Mouse (Mus musculus): Measurements from ENCODE around the gene Ppp2r2c. TPM values are rescaled to one million over a fixed set of nuclear protein-coding genes. Genes with fewer than 3 reads are reported as not detected.

The Ppp2r2c gene
- polyA plus RNA-seq, 1 experiment from 2014 or later, result 0.40 TPM

DNA sequence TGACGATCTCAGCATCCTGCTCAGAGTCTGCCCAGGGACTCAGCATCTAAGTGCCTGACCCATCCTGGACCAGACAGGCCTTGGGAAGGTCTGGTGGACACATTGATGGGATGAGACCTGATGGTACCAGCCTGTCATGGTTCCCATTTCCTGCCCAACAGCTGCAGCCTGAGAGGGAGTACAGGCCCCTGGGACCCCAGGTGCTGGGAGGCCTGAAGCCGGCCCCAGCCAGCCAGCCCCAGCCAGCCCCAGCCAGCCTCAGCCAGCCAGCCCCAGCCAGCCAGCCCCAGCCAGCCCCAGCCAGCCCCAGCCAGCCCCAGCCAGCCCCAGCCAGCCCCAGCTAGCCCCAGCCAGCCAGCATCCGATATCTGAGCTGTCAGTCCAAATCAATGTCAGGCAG is 46.9 kb downstream of the Ppp2r2c start:
- H3K9ac ChIP-seq (ENCODE audit: low read depth, low read length), result no peak overlapping the region
- H3K4me1 ChIP-seq (ENCODE audit: control insufficient read depth, insufficient read depth, low read length), result no peaks in the 10 kb centered on the region; the same call in 1 of the 2 replicates
- H3K4me2 ChIP-seq (ENCODE audit: low read depth, low read length), result no peak overlapping the region
- no peak overlapping the region for H3K27ac ChIP-seq (ENCODE audit: low read length)
- H3K9me3 ChIP-seq (ENCODE audit: control insufficient read depth, low read length), result no peaks in the 10 kb centered on the region
- no peaks in the 10 kb centered on the region for H3K36me3 ChIP-seq (ENCODE audit: control insufficient read depth, insufficient read depth, low read length)
- ATAC-seq, result no peak
- no peak overlapping the region for H3K4me3 ChIP-seq (ENCODE audit: low read length)
- H3K27me3 ChIP-seq (replicated peaks; ENCODE audit: control insufficient read depth, insufficient read depth, low read length), result 0 out of 2 replicates have a peak, but pooled peaks cover 3% of the 10 kb centered on the region
- 66% methylated on average over 3 of the region's 3 CpGs for WGBS

DNA sequence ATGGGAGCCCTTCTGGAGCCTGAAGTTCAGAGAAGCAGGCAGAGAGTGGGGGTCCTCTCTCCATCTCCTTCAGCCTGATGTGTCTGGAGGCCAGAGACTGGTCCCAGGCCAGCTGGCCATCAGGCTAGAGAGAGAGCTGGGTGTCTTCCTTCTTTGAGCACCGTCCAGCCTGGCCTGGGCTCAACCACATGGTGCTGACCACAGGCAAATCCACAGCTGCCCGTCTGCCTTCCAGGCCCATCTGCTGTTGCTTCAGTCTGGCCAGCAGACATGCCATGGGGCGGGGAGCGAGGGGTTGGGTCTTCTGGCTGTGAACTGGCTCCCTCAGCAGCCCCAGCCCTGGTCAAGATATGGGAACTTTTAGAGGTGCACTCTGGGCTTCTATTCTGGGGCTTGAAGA is 48.3 kb downstream of the Ppp2r2c start:
- Histone ChIP-seq H3K4me1 (ENCODE audit: control insufficient read depth, insufficient read depth, low read length) (no peaks in the 10 kb centered on the region; the same call in 1 of the 2 replicates), H3K36me3 (ENCODE audit: control insufficient read depth, insufficient read depth, low read length) (no peaks in the 10 kb centered on the region), H3K27ac (ENCODE audit: low read length) (no peak overlapping the region), H3K4me3 (ENCODE audit: low read length) (no peak overlapping the region), H3K4me2 (ENCODE audit: low read depth, low read length) (no peak overlapping the region), H3K9ac (ENCODE audit: low read depth, low read length) (no peak overlapping the region), H3K27me3 (replicated peaks; ENCODE audit: control insufficient read depth, insufficient read depth, low read length) (no peaks in the 10 kb centered on the region), H3K9me3 (ENCODE audit: control insufficient read depth, low read length) (no peaks in the 10 kb centered on the region)
- WGBS, result 82% methylated on average over 4 of the region's 4 CpGs
- ATAC-seq, result no peak

DNA sequence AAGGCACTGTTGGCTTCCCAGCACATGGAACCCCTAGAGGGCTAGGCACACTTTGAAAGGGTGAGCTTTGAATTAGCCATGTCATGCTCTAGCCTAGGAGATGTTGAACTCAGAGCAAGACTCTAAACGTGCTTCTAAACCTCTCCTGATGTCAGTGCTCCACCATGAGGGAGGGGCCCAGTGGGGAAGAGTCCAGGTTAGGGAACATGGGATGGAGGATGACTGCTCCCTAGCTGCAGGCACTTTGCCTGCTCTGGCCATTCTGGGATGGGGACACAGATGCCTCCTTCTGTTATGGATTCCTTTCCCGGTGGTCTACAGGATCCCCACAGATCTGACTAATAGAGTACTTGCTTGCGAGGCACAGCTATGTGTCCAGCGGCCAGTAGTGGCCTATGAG is 48.9 kb downstream of the Ppp2r2c start:
- no peak overlapping the region for H3K4me2 ChIP-seq (ENCODE audit: low read depth, low read length)
- H3K9ac ChIP-seq (ENCODE audit: low read depth, low read length), result no peak overlapping the region
- H3K36me3 ChIP-seq (ENCODE audit: control insufficient read depth, insufficient read depth, low read length), result no peaks in the 10 kb centered on the region
- H3K27ac ChIP-seq (ENCODE audit: low read length), result no peak overlapping the region
- H3K9me3 ChIP-seq (ENCODE audit: control insufficient read depth, low read length), result no peaks in the 10 kb centered on the region
- H3K4me3 ChIP-seq (ENCODE audit: low read length), result no peak overlapping the region
- no peak for ATAC-seq
- no peaks in the 10 kb centered on the region; the same call in 1 of the 2 replicates for H3K4me1 ChIP-seq (ENCODE audit: control insufficient read depth, insufficient read depth, low read length)
- H3K27me3 ChIP-seq (replicated peaks; ENCODE audit: control insufficient read depth, insufficient read depth, low read length), result no peaks in the 10 kb centered on the region
- WGBS, result 73% methylated on average over 4 of the region's 4 CpGs

DNA sequence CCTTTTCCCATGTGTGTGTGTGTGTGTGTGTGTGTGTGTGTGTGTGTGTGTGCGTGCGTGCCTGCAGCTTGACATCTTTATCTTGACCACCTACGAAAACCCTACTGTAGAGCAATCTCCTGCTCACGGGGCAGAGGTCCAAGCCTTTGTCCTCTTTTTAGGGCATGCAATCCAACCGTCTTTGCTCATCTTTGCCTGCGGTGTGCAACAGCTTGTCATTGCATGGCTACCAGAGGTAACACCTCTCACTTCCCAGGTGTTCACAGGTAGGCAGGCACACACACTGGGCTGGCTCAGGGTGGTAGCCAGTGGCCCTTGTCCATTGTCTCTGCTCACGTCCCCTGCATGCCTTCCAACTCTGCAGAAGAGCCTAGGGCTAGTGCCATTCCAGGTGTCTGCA is 49.7 kb downstream of the Ppp2r2c start:
- H3K36me3 ChIP-seq (ENCODE audit: control insufficient read depth, insufficient read depth, low read length), result no peaks in the 10 kb centered on the region
- no peak overlapping the region for H3K4me2 ChIP-seq (ENCODE audit: low read depth, low read length)
- no peaks in the 10 kb centered on the region; the same call in 1 of the 2 replicates for H3K4me1 ChIP-seq (ENCODE audit: control insufficient read depth, insufficient read depth, low read length)
- H3K27ac ChIP-seq (ENCODE audit: low read length), result no peak overlapping the region
- no peaks in the 10 kb centered on the region for H3K9me3 ChIP-seq (ENCODE audit: control insufficient read depth, low read length)
- H3K4me3 ChIP-seq (ENCODE audit: low read length), result no peak overlapping the region
- H3K9ac ChIP-seq (ENCODE audit: low read depth, low read length), result no peak overlapping the region
- no peaks in the 10 kb centered on the region for H3K27me3 ChIP-seq (replicated peaks; ENCODE audit: control insufficient read depth, insufficient read depth, low read length)
- 74% methylated on average over 7 of the region's 7 CpGs for WGBS
- no peak for ATAC-seq

DNA sequence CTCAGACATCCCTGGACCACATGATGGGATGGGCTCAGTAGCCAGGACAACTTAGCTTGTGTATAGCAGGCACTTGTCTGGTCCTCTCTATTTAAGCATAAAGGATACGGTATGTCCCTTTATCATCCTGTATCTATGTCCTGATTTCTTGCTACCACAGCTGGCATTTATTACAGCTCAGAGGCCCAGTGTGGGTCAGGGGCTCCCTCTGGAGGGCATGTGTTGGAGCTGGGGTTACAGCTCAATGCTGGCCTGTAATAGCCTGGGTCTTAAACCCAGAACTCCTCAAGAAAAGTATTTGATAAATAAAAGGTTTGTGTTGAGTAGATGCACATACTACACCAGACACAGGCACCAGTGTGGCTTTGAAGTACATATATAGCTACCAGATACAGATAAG is 51.8 kb downstream of the Ppp2r2c start:
- ATAC-seq, result no peak
- WGBS, result 44% methylated on average over 1 of the region's 1 CpGs
- no peaks in the 10 kb centered on the region for H3K27me3 ChIP-seq (replicated peaks; ENCODE audit: control insufficient read depth, insufficient read depth, low read length)
- H3K4me2 ChIP-seq (ENCODE audit: low read depth, low read length), result no peak overlapping the region
- H3K4me3 ChIP-seq (ENCODE audit: low read length), result no peak overlapping the region
- no peaks in the 10 kb centered on the region; the same call in 1 of the 2 replicates for H3K4me1 ChIP-seq (ENCODE audit: control insufficient read depth, insufficient read depth, low read length)
- no peaks in the 10 kb centered on the region for H3K36me3 ChIP-seq (ENCODE audit: control insufficient read depth, insufficient read depth, low read length)
- no peak overlapping the region for H3K27ac ChIP-seq (ENCODE audit: low read length)
- H3K9ac ChIP-seq (ENCODE audit: low read depth, low read length), result no peak overlapping the region
- no peaks in the 10 kb centered on the region for H3K9me3 ChIP-seq (ENCODE audit: control insufficient read depth, low read length)

DNA sequence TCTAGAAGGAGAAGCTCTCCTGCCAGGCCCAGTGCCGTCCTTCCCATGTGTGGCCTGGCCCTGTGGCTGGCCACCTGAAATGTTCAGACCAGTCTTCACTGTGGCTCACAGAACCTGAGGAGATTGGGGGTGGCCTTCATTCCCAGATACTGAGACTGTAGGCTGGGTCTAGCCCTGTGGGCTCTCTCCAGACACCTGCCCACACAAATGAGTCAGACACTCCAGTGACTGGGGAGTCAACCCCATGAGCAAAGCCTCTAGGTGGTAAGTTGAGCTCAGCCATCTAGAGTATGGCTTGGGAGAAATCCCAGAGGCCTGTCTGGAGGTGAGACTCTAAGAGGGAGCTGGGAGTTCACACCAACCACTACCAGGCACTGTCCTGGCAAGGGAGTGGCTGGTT is 53.6 kb downstream of the Ppp2r2c start:
- ATAC-seq, result no peak
- 94% methylated on average over 1 of the region's 1 CpGs for WGBS
- H3K9me3 ChIP-seq (ENCODE audit: control insufficient read depth, low read length), result no peaks in the 10 kb centered on the region

DNA sequence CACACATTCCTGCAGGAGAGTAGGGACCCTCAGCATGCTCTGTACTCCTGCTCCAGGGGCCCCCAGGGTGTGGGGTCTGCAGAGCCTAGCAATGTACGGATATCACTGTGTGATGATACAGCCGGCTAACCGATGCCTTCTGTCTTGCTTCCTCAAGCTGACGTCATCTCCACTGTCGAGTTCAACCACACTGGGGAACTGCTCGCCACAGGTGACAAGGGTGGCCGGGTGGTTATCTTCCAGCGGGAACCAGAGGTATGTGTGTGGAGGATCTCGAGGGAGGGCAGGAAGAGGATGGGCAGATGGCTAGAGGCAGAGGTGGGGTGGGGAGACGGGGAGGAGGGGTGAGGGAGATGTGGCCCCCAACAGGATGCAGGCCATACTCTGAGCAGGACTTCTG is 54.5 kb downstream of the Ppp2r2c start:
- Histone ChIP-seq H3K9ac (ENCODE audit: low read depth, low read length) (no peak overlapping the region), H3K4me1 (ENCODE audit: control insufficient read depth, insufficient read depth, low read length) (no peaks in the 10 kb centered on the region; the same call in 1 of the 2 replicates), H3K36me3 (ENCODE audit: control insufficient read depth, insufficient read depth, low read length) (no peaks in the 10 kb centered on the region), H3K27me3 (replicated peaks; ENCODE audit: control insufficient read depth, insufficient read depth, low read length) (no peaks in the 10 kb centered on the region), H3K27ac (ENCODE audit: low read length) (no peak overlapping the region), H3K4me2 (ENCODE audit: low read depth, low read length) (no peak overlapping the region), H3K4me3 (ENCODE audit: low read length) (no peak overlapping the region), H3K9me3 (ENCODE audit: control insufficient read depth, low read length) (no peaks in the 10 kb centered on the region)
- no peak for ATAC-seq
- WGBS, result 67% methylated on average over 10 of the region's 10 CpGs

More for the DNA sequence above, 53.6 kb downstream of the Ppp2r2c start:
- H3K4me3 ChIP-seq (ENCODE audit: low read length), result no peak overlapping the region
- H3K4me1 ChIP-seq (ENCODE audit: control insufficient read depth, insufficient read depth, low read length), result no peaks in the 10 kb centered on the region; the same call in 1 of the 2 replicates
- no peaks in the 10 kb centered on the region for H3K36me3 ChIP-seq (ENCODE audit: control insufficient read depth, insufficient read depth, low read length)
- no peak overlapping the region for H3K9ac ChIP-seq (ENCODE audit: low read depth, low read length)
- H3K27me3 ChIP-seq (replicated peaks; ENCODE audit: control insufficient read depth, insufficient read depth, low read length), result no peaks in the 10 kb centered on the region
- H3K4me2 ChIP-seq (ENCODE audit: low read depth, low read length), result no peak overlapping the region
- H3K27ac ChIP-seq (ENCODE audit: low read length), result no peak overlapping the region

DNA sequence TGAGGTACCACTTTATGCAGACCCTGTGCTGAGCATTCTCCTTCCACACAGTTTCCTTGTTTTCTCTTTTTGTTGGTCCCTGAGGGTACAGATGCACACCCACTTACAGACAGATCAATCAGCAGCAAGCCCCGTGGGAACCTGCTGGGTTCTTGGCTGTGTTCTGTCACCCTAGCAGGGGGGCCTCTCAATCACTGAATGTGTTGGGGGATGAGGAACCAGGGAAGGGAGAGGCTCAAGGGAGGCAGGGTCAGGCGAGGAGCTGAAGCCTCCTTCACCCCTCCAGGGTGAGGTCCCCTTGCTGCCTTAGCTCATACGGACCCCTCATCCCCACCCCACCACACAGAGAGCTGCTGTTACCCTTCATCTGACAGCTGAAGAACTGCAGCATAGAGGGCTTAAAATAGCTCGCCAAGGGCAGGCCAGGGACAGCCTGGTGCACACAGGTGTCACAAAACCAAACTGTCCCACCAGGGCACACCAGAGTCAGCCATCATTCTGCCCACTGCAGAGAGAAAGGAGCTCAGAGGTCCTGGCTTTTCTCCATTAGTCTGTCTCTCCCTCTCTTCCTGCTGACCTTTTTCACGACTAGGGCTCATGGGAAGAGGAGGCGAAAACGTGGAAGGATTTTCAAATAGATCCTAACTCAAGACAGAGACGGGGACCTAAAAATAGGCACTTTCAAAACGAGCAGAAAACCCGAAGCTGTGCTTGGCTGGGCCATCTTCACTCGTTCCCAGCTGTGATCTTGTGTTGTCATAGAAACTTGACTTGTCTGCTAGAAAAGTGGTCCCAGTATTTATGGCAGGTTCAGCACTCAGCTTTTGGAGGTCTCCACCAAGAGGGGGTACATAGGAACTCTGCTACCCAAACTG is 55.8 kb downstream of the Ppp2r2c start:
- no peaks in the 10 kb centered on the region for H3K4me1 ChIP-seq (ENCODE audit: control insufficient read depth, insufficient read depth, low read length)
- no peak overlapping the region for H3K4me3 ChIP-seq (ENCODE audit: low read length)
- no peaks in the 10 kb centered on the region for H3K36me3 ChIP-seq (ENCODE audit: control insufficient read depth, insufficient read depth, low read length)
- 32% methylated on average over 11 of the region's 11 CpGs for WGBS
- H3K9me3 ChIP-seq (ENCODE audit: control insufficient read depth, low read length), result no peaks in the 10 kb centered on the region
- no peaks in the 10 kb centered on the region for H3K27me3 ChIP-seq (replicated peaks; ENCODE audit: control insufficient read depth, insufficient read depth, low read length)
- H3K9ac ChIP-seq (ENCODE audit: low read depth, low read length), result no peak overlapping the region
- H3K4me2 ChIP-seq (ENCODE audit: low read depth, low read length), result no peak overlapping the region
- H3K27ac ChIP-seq (ENCODE audit: low read length), result no peak overlapping the region
- no peak for ATAC-seq

DNA sequence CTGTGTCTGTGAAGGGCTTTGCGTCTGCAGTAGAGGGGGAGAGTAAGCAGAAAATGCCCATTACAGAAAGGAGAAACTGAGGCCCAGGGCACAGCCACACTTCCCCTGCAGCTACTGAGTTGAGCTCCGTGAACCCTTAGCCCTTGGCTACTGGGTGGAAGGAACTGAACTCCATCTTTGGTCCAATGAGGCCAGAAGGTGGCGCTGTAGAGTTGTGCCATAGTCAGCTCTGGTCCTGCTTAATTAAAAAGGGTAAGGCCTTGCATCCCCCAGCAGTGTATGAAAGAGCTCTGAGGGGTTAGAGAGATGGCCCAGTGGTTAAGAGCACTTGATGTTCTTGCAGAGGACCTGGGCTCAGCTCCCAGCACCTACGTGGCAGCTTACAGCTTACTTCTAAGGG is 60.4 kb downstream of the Ppp2r2c start:
- Histone ChIP-seq H3K36me3 (ENCODE audit: control insufficient read depth, insufficient read depth, low read length) (no peaks in the 10 kb centered on the region), H3K27ac (ENCODE audit: low read length) (no peak overlapping the region), H3K4me3 (ENCODE audit: low read length) (no peak overlapping the region), H3K9ac (ENCODE audit: low read depth, low read length) (no peak overlapping the region), H3K27me3 (replicated peaks; ENCODE audit: control insufficient read depth, insufficient read depth, low read length) (no peaks in the 10 kb centered on the region), H3K4me1 (ENCODE audit: control insufficient read depth, insufficient read depth, low read length) (no peaks in the 10 kb centered on the region), H3K4me2 (ENCODE audit: low read depth, low read length) (no peak overlapping the region), H3K9me3 (ENCODE audit: control insufficient read depth, low read length) (no peaks in the 10 kb centered on the region)
- 55% methylated on average over 4 of the region's 4 CpGs for WGBS
- ATAC-seq, result no peak
